Mouse (Mus musculus) MEL (cell line): ENCODE results near the gene Specc1l. TPM values are rescaled to one million over a fixed set of nuclear protein-coding genes. Genes with fewer than 3 reads are reported as not detected.

Source experiments
- DNase-seq: peaks from one replicate; pipeline ENCODE4 v3.0.0; 2011; ENCODE audit warnings: low read depth, low spot score
- H3K27ac ChIP-seq: 2 replicates; pipeline ENCODE4 v1.5.1; 2012; ENCODE audit warnings: low read depth, mild to moderate bottlenecking, control low read depth, low read length, moderate library complexity; ENCODE audit not compliant: control insufficient read depth
- H3K27me3 ChIP-seq, 2 experiments: fragments of 150-350 bp in 1 of 2; sonication (generic) in 1 of 2; 2 replicates each; pipeline ENCODE4 v1.6.1; 2012; ENCODE audit warnings: low read length in 2 of 2, mild to moderate bottlenecking in 2 of 2, improper control_type of control experiment in 1 of 2, moderate library complexity in 1 of 2; ENCODE audit not compliant: insufficient read depth in 2 of 2, control insufficient read depth in 1 of 2
- H3K36me3 ChIP-seq, 2 experiments: 2 replicates each; pipeline ENCODE4 v1.6.1; 2012 to 2014; ENCODE audit warnings: low read length in 2 of 2, improper control_type of control experiment in 1 of 2, inconsistent platforms in 1 of 2, mild to moderate bottlenecking in 1 of 2; ENCODE audit not compliant: insufficient read depth in 2 of 2, control insufficient read depth in 1 of 2
- H3K4me1 ChIP-seq, 2 experiments: fragments of 150-350 bp in 1 of 2; sonication (generic) in 1 of 2; 2 replicates each; pipeline ENCODE4 v1.6.1; 2012; ENCODE audit warnings: low read length in 2 of 2, improper control_type of control experiment in 1 of 2, mild to moderate bottlenecking in 1 of 2; ENCODE audit not compliant: insufficient read depth in 2 of 2, control insufficient read depth in 1 of 2
- H3K4me3 ChIP-seq, 2 experiments: fragments of 150-350 bp in 1 of 2; sonication (generic) in 1 of 2; 2 replicates each; pipeline ENCODE4 v1.5.1; 2012; ENCODE audit warnings: low read depth in 2 of 2, low read length in 2 of 2, mild to moderate bottlenecking in 2 of 2, moderate library complexity in 2 of 2, control low read depth in 1 of 2, improper control_type of control experiment in 1 of 2; ENCODE audit not compliant: control insufficient read depth in 1 of 2, insufficient read depth in 1 of 2
- H3K79me2 ChIP-seq: 2 replicates; pipeline ENCODE4 v1.6.1; 2012; ENCODE audit warnings: mild to moderate bottlenecking, low read length, moderate library complexity; ENCODE audit not compliant: control insufficient read depth, poor library complexity, insufficient read depth
- H3K9ac ChIP-seq: 2 replicates; pipeline ENCODE4 v1.6.1; 2012; ENCODE audit warnings: low read depth, mild to moderate bottlenecking, control low read depth, low read length, moderate library complexity; ENCODE audit not compliant: control insufficient read depth, poor library complexity, severe bottlenecking
- H3K9me3 ChIP-seq: fragments of 150-350 bp; sonication (generic); replicated peaks from 2 replicates; pipeline ENCODE4 v1.6.1; 2012; ENCODE audit warnings: mild to moderate bottlenecking, low read length, improper control_type of control experiment, moderate library complexity; ENCODE audit not compliant: insufficient read depth
- CTCF ChIP-seq, 3 experiments: IDR thresholded peaks in 2 of 3; conservative IDR thresholded peaks in 1 of 3; 2 replicates each; pipeline ENCODE4 v1.5.1; 2011 to 2012; ENCODE audit warnings: low read length in 3 of 3, low read depth in 2 of 3, mild to moderate bottlenecking in 2 of 3, improper control_type of control experiment in 1 of 3, inconsistent platforms in 1 of 3, mixed read lengths in 1 of 3, moderate library complexity in 1 of 3; ENCODE audit not compliant: control insufficient read depth in 1 of 3, insufficient read depth in 1 of 3, poor library complexity in 1 of 3, severe bottlenecking in 1 of 3
- HCFC1 ChIP-seq: IDR thresholded peaks from 2 replicates; pipeline ENCODE4 v1.6.1; 2012; ENCODE audit warnings: low read depth, mild to moderate bottlenecking, inconsistent platforms, low read length, improper control_type of control experiment, moderate library complexity
- MAX ChIP-seq: IDR thresholded peaks from 2 replicates; pipeline ENCODE4 v1.6.1; 2011; ENCODE audit warnings: low read length, improper control_type of control experiment
- MEF2A ChIP-seq: IDR thresholded peaks from 2 replicates; pipeline ENCODE4 v1.6.1; 2014; ENCODE audit warnings: low read depth, mild to moderate bottlenecking, inconsistent platforms, low read length, improper control_type of control experiment; ENCODE audit not compliant: poor library complexity, insufficient replicate concordance, severe bottlenecking; ENCODE audit errors: extremely low read depth
- MYB ChIP-seq: IDR thresholded peaks from 2 replicates; pipeline ENCODE4 v1.6.1; 2011; ENCODE audit warnings: mild to moderate bottlenecking, low read depth, low read length, improper control_type of control experiment
- NRF1 ChIP-seq: IDR thresholded peaks from 2 replicates; pipeline ENCODE4 v1.6.1; 2014; ENCODE audit warnings: low read depth, mild to moderate bottlenecking, inconsistent platforms, low read length, improper control_type of control experiment, moderate library complexity; ENCODE audit not compliant: poor library complexity, insufficient read depth, severe bottlenecking
- POLR2A ChIP-seq, 2 experiments: IDR thresholded peaks; 2 replicates each; pipeline ENCODE4 v1.6.1; 2011 to 2012; ENCODE audit warnings: low read length in 2 of 2, mild to moderate bottlenecking in 2 of 2, control low read depth in 1 of 2, improper control_type of control experiment in 1 of 2, low read depth in 1 of 2, moderate library complexity in 1 of 2; ENCODE audit not compliant: control insufficient read depth in 1 of 2, insufficient read depth in 1 of 2, poor library complexity in 1 of 2
- RAD21 ChIP-seq: IDR thresholded peaks from 2 replicates; pipeline ENCODE4 v1.6.1; 2011; ENCODE audit warnings: mild to moderate bottlenecking, low read depth, low read length, improper control_type of control experiment
- SIN3A ChIP-seq: IDR thresholded peaks from 2 replicates; pipeline ENCODE4 v1.6.1; 2012; ENCODE audit warnings: low read length, improper control_type of control experiment, inconsistent platforms
- TBP ChIP-seq: IDR thresholded peaks from 2 replicates; pipeline ENCODE4 v1.8.0; 2011; ENCODE audit warnings: low read depth, low read length, improper control_type of control experiment
- UBTF ChIP-seq: IDR thresholded peaks from 2 replicates; pipeline ENCODE4 v1.6.1; 2012; ENCODE audit warnings: low read depth, mild to moderate bottlenecking, inconsistent platforms, low read length, improper control_type of control experiment, moderate library complexity, borderline replicate concordance; ENCODE audit not compliant: insufficient read depth
- USF1 ChIP-seq: IDR thresholded peaks from 2 replicates; pipeline ENCODE4 v1.6.1; 2014; ENCODE audit warnings: low read depth, mild to moderate bottlenecking, inconsistent platforms, low read length, improper control_type of control experiment, moderate library complexity
- ZC3H11A ChIP-seq: IDR thresholded peaks from 2 replicates; pipeline ENCODE4 v1.6.1; 2012; ENCODE audit warnings: low read depth, mild to moderate bottlenecking, inconsistent platforms, low read length, improper control_type of control experiment
- polyA plus RNA-seq, 2 experiments: library from polyadenylated mRNA; stranded (reverse) in 1 of 2; unstranded in 1 of 2; fragments of >175 nt in 1 of 2; fragments of >200 nt in 1 of 2; gene quantifications; 2 replicates each; pipeline versions ENCODE4 v1.2.1 to v1.2.4; 2012; ENCODE audit warnings: low replicate concordance in 2 of 2, low read depth in 1 of 2; ENCODE audit not compliant: insufficient read length in 2 of 2, insufficient read depth in 1 of 2, missing spikeins in 1 of 2
- total RNA-seq: library from RNA; depleted of rRNA; stranded (reverse); fragments of 300-350 nt; gene quantifications from 2 replicates; pipeline ENCODE4 v1.2.3, GENCODE M21; 2012

Gene Specc1l
- total and polyA plus RNA-seq, 3 experiments, result 12.3 to 30.6 (median 15.1) TPM

- TF ChIP-seq USF1, result no peak
These were observed 15.5 kb downstream of the Specc1l start (continued) for GRCm38 (mm10) chr10:75227381-75227780.

- no peaks in the 10 kb centered on the region for H3K27me3 ChIP-seq
- H3K4me1 ChIP-seq, result peaks cover 2 to 7% of the 10 kb centered on the region in 2 experiments; a peak in 3 of 4 replicates
- no peak overlapping the region for H3K4me3 ChIP-seq
- H3K9me3 ChIP-seq, result no peaks in the 10 kb centered on the region
- no peak for DNase-seq
- no peak overlapping the region for H3K27ac ChIP-seq
- no peak for TF ChIP-seq CTCF (IDR thresholded peaks at IDR 0.05 in 2 of 3, conservative IDR thresholded peaks at IDR 0.05 in 1 of 3; ENCODE audit: control insufficient read depth in 1 of 3, insufficient read depth in 1 of 3, low read depth in 2 of 3, low read length in 3 of 3, poor library complexity in 1 of 3, severe bottlenecking in 1 of 3)
- TF ChIP-seq NRF1, result no peak
- no peak for TF ChIP-seq MYB
- no peak for TF ChIP-seq SIN3A
- no peak for TF ChIP-seq MEF2A
- TF ChIP-seq HCFC1, result no peak
- TF ChIP-seq USF1, result no peak
- TF ChIP-seq ZC3H11A, result no peak
- TF ChIP-seq POLR2A (IDR thresholded peaks at IDR 0.05; ENCODE audit: control insufficient read depth in 1 of 2, insufficient read depth in 1 of 2, low read depth in 1 of 2, low read length in 2 of 2, poor library complexity in 1 of 2), result no peak
- no peak for TF ChIP-seq RAD21
- no peak for TF ChIP-seq MAX
- TF ChIP-seq UBTF, result no peak
- TF ChIP-seq, all 39 proteins: peak for 0
- 0 out of 2 replicates have a peak, but pooled peaks cover 3% of the 10 kb centered on the region for H3K79me2 ChIP-seq
- no peak overlapping the region for H3K9ac ChIP-seq
- peaks cover 4 to 14% of the 10 kb centered on the region in 2 experiments for H3K36me3 ChIP-seq
These were observed 18.7 kb downstream of the Specc1l start for GRCm38 (mm10) chr10:75230572-75230971.

- Histone ChIP-seq H3K9me3 (no peaks in the 10 kb centered on the region), H3K9ac (no peak overlapping the region), H3K36me3 (peaks cover 4 to 9% of the 10 kb centered on the region in 2 experiments), H3K4me3 (no peak overlapping the region), H3K79me2 (0 out of 2 replicates have a peak, but pooled peaks cover 2% of the 10 kb centered on the region), H3K27ac (no peak overlapping the region), H3K4me1 (peaks cover 2 to 3% of the 10 kb centered on the region in 2 experiments; a peak in 3 of 4 replicates), H3K27me3 (no peaks in the 10 kb centered on the region)
- TF ChIP-seq TBP, result no peak
- DNase-seq, result no peak
These were observed 20.0 kb downstream of the Specc1l start for GRCm38 (mm10) chr10:75231876-75232275.
